Mouse (Mus musculus) CH12.LX (cell line): ENCODE data around the gene Tdrd7. TPM values are rescaled to one million over a fixed set of nuclear protein-coding genes. Genes with fewer than 3 reads are reported as not detected.
A peak's percentile ranks its signal among the peaks of the same experiment; 100 is the strongest.

Experiments used
- DNase-seq: peaks from one replicate; pipeline ENCODE4 v3.0.0-alpha.2; 2013; ENCODE audit errors: extremely low read depth
- H3K27ac ChIP-seq: 2 replicates; pipeline ENCODE4 v1.5.1; 2012; ENCODE audit warnings: low read depth, mild to moderate bottlenecking, control low read depth, moderate library complexity; ENCODE audit not compliant: insufficient read depth
- H3K27me3 ChIP-seq: replicated peaks from 2 replicates; pipeline ENCODE3; 2012; ENCODE audit warnings: inconsistent platforms
- H3K36me3 ChIP-seq, 2 experiments: replicated peaks in 1 of 2; 2 replicates each; pipeline versions ENCODE3 to v1.6.1; 2012; ENCODE audit warnings: inconsistent platforms in 1 of 2, low read length in 1 of 2, mild to moderate bottlenecking in 1 of 2, mixed read lengths in 1 of 2, moderate library complexity in 1 of 2; ENCODE audit not compliant: control insufficient read depth in 1 of 2, insufficient read depth in 1 of 2
- H3K4me1 ChIP-seq, 2 experiments: 2 replicates each; pipeline ENCODE4 v1.6.1; 2012; ENCODE audit warnings: inconsistent platforms in 1 of 2, moderate library complexity in 1 of 2; ENCODE audit not compliant: insufficient read depth in 2 of 2, control insufficient read depth in 1 of 2
- H3K4me2 ChIP-seq: 2 replicates; pipeline ENCODE4 v1.6.1; 2012; ENCODE audit warnings: low read depth, mild to moderate bottlenecking, control low read depth; ENCODE audit not compliant: poor library complexity, insufficient read depth, severe bottlenecking
- H3K4me3 ChIP-seq, 3 experiments: fragments of 150-350 bp in 1 of 3; sonication (generic) in 1 of 3; replicated peaks in 1 of 3; 2 replicates each; pipeline versions ENCODE3 to v1.5.1; 2011 to 2012; ENCODE audit warnings: low read depth in 2 of 3, low read length in 2 of 3, mild to moderate bottlenecking in 2 of 3, moderate library complexity in 2 of 3, control low read depth in 1 of 3, improper control_type of control experiment in 1 of 3, inconsistent platforms in 1 of 3, mixed read lengths in 1 of 3; ENCODE audit not compliant: poor library complexity in 1 of 3
- H3K79me2 ChIP-seq: replicated peaks from 2 replicates; pipeline ENCODE4 v1.6.1; 2012; ENCODE audit warnings: mild to moderate bottlenecking, moderate library complexity; ENCODE audit not compliant: control insufficient read depth, poor library complexity, insufficient read depth, severe bottlenecking; ENCODE audit errors: extremely low read depth
- H3K9ac ChIP-seq: 2 replicates; pipeline ENCODE4 v1.6.1; 2012; ENCODE audit warnings: low read depth, mild to moderate bottlenecking, control low read depth, moderate library complexity; ENCODE audit not compliant: insufficient read depth
- H3K9me3 ChIP-seq: replicated peaks from 2 replicates; pipeline ENCODE3; 2012; ENCODE audit warnings: low read length, inconsistent platforms, mixed read lengths
- BHLHE40 ChIP-seq: IDR thresholded peaks from 2 replicates; pipeline ENCODE4 v1.6.1; 2011; ENCODE audit warnings: mild to moderate bottlenecking, low read depth, low read length, improper control_type of control experiment
- CHD1 ChIP-seq: IDR thresholded peaks from 2 replicates; pipeline ENCODE4 v1.6.1; 2012; ENCODE audit warnings: low read depth, low read length, improper control_type of control experiment, inconsistent platforms
- CHD2 ChIP-seq: IDR thresholded peaks from 2 replicates; pipeline ENCODE4 v1.6.1; 2011; ENCODE audit warnings: low read length, improper control_type of control experiment
- GABPA ChIP-seq: IDR thresholded peaks from 2 replicates; pipeline ENCODE4 v1.6.1; 2012; ENCODE audit warnings: low read depth, low read length, improper control_type of control experiment, inconsistent platforms; ENCODE audit not compliant: insufficient replicate concordance
- HCFC1 ChIP-seq: IDR thresholded peaks from 2 replicates; pipeline ENCODE4 v1.6.1; 2012; ENCODE audit warnings: low read depth, mild to moderate bottlenecking, inconsistent platforms, low read length, improper control_type of control experiment
- JUN ChIP-seq: IDR thresholded peaks from 2 replicates; pipeline ENCODE4 v1.6.1; 2011; ENCODE audit warnings: low read depth, mild to moderate bottlenecking, low read length, improper control_type of control experiment, moderate library complexity; ENCODE audit not compliant: insufficient read depth
- JUND ChIP-seq: conservative IDR thresholded peaks from 2 replicates; pipeline ENCODE4 v1.6.1; 2011; ENCODE audit warnings: low read depth, low read length, improper control_type of control experiment
- MAFK ChIP-seq: IDR thresholded peaks from 2 replicates; pipeline ENCODE4 v1.6.1; 2011; ENCODE audit warnings: low read length, improper control_type of control experiment; ENCODE audit not compliant: insufficient replicate concordance
- MAX ChIP-seq: IDR thresholded peaks from 2 replicates; pipeline ENCODE4 v1.6.1; 2011; ENCODE audit warnings: low read length, improper control_type of control experiment
- NELFE ChIP-seq: IDR thresholded peaks from 2 replicates; pipeline ENCODE4 v1.6.1; 2011; ENCODE audit warnings: low read depth, low read length, improper control_type of control experiment
- POLR2A ChIP-seq: IDR thresholded peaks from 2 replicates; pipeline ENCODE4 v1.6.1; 2011; ENCODE audit warnings: low read depth, mild to moderate bottlenecking, improper control_type of control experiment, low read length
- RAD21 ChIP-seq: IDR thresholded peaks from 2 replicates; pipeline ENCODE4 v1.6.1; 2011; ENCODE audit warnings: low read depth, mild to moderate bottlenecking, low read length, improper control_type of control experiment, moderate library complexity
- RCOR1 ChIP-seq: conservative IDR thresholded peaks from 2 replicates; pipeline ENCODE4 v1.6.1; 2012; ENCODE audit warnings: low read depth, mild to moderate bottlenecking, inconsistent platforms, low read length, improper control_type of control experiment
- SIN3A ChIP-seq: IDR thresholded peaks from 2 replicates; pipeline ENCODE4 v1.6.1; 2012; ENCODE audit warnings: low read length, improper control_type of control experiment, inconsistent platforms
- USF1 ChIP-seq: IDR thresholded peaks from 2 replicates; pipeline ENCODE4 v1.6.1; 2014; ENCODE audit warnings: low read depth, mild to moderate bottlenecking, inconsistent platforms, low read length, improper control_type of control experiment
- USF2 ChIP-seq: conservative IDR thresholded peaks from 2 replicates; pipeline ENCODE4 v1.6.1; 2011; ENCODE audit warnings: low read depth, low read length, improper control_type of control experiment
- ZC3H11A ChIP-seq: IDR thresholded peaks from 2 replicates; pipeline ENCODE4 v1.6.1; 2012; ENCODE audit warnings: low read depth, mild to moderate bottlenecking, inconsistent platforms, low read length, improper control_type of control experiment
- ZKSCAN1 ChIP-seq: IDR thresholded peaks from 2 replicates; pipeline ENCODE4 v1.6.1; 2012; ENCODE audit warnings: low read depth, inconsistent platforms, low read length, improper control_type of control experiment, borderline replicate concordance
- ZMIZ1 ChIP-seq: IDR thresholded peaks from 2 replicates; pipeline ENCODE4 v1.6.1; 2012; ENCODE audit warnings: low read depth, mild to moderate bottlenecking, inconsistent platforms, low read length, improper control_type of control experiment
- ZNF384 ChIP-seq: IDR thresholded peaks from 2 replicates; pipeline ENCODE4 v1.6.1; 2012; ENCODE audit warnings: low read depth, low read length, improper control_type of control experiment, inconsistent platforms
- dilution Hi-C: fragments of 300-500 bp; cut with MboI; formaldehyde crosslinking; loops from 2 replicates; pipeline ENCODE4 v1.14.3; 2020; ENCODE audit warnings: low sequenced_read_pairs; ENCODE audit not compliant: extremely low pct_unique_long_range_greater_than_20kb, extremely low pct_ligation_motif_present
- in situ Hi-C: fragments of 300-500 bp; cut with MboI; formaldehyde crosslinking; loops from 3 replicates; pipeline ENCODE4 v1.14.3; 2019; ENCODE audit warnings: low sequenced_read_pairs, low pct_ligation_motif_present, low pct_unique_long_range_greater_than_20kb, mixed read lengths
- polyA plus RNA-seq: library from polyadenylated mRNA; unstranded; fragments of >175 nt; gene quantifications from 2 replicates; pipeline ENCODE4 v1.2.1, GENCODE M21; 2012; ENCODE audit warnings: low read depth; ENCODE audit not compliant: insufficient read length
- total RNA-seq, 2 experiments: library from RNA; depleted of rRNA; stranded (reverse); fragments of 300-350 nt in 1 of 2; fragments of >200 nt in 1 of 2; gene quantifications; 2 replicates each; pipeline ENCODE4 v1.2.3; 2012 to 2014

The Tdrd7 gene
- total and polyA plus RNA-seq, 3 experiments: 1.6 to 2.9 (median 2.7) TPM

DNA sequence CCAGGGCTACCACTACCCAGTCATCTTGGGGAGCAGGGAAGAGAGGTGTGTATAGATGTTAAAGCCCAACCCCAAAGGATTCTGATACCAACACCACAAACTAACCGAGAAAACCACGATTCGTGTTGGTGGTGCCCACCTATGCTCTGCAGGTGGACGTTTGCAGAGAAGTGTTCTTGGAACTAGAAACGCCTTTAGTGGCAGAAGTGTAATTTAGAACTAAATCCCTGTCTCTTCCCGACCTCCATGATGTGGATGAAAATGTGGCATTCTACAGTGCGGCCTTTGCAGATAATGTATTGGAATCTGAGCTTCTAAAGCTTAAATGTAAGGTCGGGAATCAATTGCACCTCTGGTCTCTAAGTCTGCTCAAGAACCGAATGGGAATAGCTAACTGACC lies 7.8 kb downstream of the Tdrd7 start:
- in situ Hi-C loops: no loop called here
- H3K4me3 ChIP-seq: peak overlapping the region; percentile 32 to 76 (median 76)
- H3K27ac ChIP-seq: no peak overlapping the region
- dilution Hi-C loops: no loop called here
- no peak for DNase-seq
- no peaks in the 10 kb centered on the region for H3K9me3 ChIP-seq
- no peak overlapping the region for H3K9ac ChIP-seq
- TF ChIP-seq NELFE (no peak), SIN3A (no peak), ZMIZ1 (no peak)
- TF ChIP-seq, all 38 proteins: peak for 0
- no peaks in the 10 kb centered on the region for H3K79me2 ChIP-seq
- H3K36me3 ChIP-seq: no peaks in the 10 kb centered on the region
- H3K4me1 ChIP-seq: peaks cover 0 to 16% of the 10 kb centered on the region in 2 experiments; a peak in 2 of 4 replicates
- H3K27me3 ChIP-seq: peaks cover 33% of the 10 kb centered on the region
- peak overlapping the region; percentile 86; the same call in 1 of the 2 replicates for H3K4me2 ChIP-seq

DNA sequence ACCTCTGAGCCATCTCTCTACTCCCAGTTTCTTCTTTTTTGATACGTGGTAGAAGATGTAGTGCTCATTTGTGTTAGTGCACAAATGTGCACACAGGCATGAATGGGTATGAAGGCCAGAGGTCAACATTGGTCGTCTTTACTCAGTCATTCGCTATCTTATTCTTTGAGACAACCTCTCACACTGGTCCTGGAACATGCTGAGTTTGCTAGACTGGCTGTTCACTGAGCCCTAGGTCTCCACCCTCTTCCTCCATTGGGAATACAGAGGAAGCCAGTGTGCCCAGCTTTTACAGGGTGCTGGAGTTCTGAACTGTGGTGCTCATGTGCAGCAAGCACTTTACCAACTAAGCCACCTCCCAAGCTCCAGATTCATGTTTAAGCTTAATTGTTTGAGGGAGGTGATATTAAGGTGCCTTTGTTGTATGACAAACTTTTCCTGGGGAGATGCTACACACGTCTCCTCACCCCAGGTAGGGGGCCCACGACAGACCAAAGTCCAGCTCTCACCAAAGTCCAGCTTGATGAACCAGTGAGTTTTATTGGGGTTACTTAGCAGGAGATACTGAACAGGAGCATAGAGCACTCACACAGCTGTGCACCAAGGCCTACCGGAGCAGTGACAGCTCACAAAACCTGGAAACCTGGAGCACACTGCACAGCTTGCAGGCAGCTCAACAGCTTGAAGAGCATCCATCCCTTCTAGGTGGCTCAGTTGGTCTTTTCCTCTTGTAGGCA lies 12.0 kb downstream of the Tdrd7 start:
- DNase-seq: no peak
- H3K27me3 ChIP-seq: peaks cover 22% of the 10 kb centered on the region
- no peak overlapping the region for H3K4me3 ChIP-seq
- no peak overlapping the region for H3K4me2 ChIP-seq
- no peak overlapping the region for H3K9ac ChIP-seq
- H3K27ac ChIP-seq: no peak overlapping the region
- TF ChIP-seq HCFC1 (no peak), MAFK (no peak), USF2 (no peak), MAX (no peak), CHD2 (no peak), RCOR1 (no peak), CHD1 (no peak), ZKSCAN1 (no peak), ZNF384 (no peak), ZMIZ1 (no peak), BHLHE40 (no peak), POLR2A (no peak), ZC3H11A (no peak), JUND (no peak), JUN (no peak), GABPA (no peak), RAD21 (no peak), USF1 (no peak)
- dilution Hi-C loops (no loop called here), in situ Hi-C loops (no loop called here)
- no peaks in the 10 kb centered on the region for H3K9me3 ChIP-seq
- H3K4me1 ChIP-seq: peaks cover 0 to 10% of the 10 kb centered on the region in 2 experiments; a peak in 2 of 4 replicates
- no peaks in the 10 kb centered on the region for H3K79me2 ChIP-seq
- H3K36me3 ChIP-seq: no peaks in the 10 kb centered on the region
